Mouse (Mus musculus) stomach, postnatal 0 days (tissue): ENCODE measurements around the gene Plac9b.
"Not testable (repeated sequence)": the region's sequence is repeated elsewhere in the genome, so short reads cannot be mapped to it uniquely, and the experiment has no call there.

Experiments used
- CTCF ChIP-seq: IDR thresholded peaks from 2 replicates; pipeline ENCODE4 v1.5.1; 2016; ENCODE audit warnings: antibody characterized with exemption, low read depth, mild to moderate bottlenecking, moderate library complexity
- EP300 ChIP-seq: optimal IDR thresholded peaks from 2 replicates; pipeline ENCODE3; 2016; ENCODE audit warnings: antibody characterized with exemption

GRCm38 (mm10) chr14:26156032-26156431 lies 26.2 kb downstream of the Plac9b start:
- not testable (repeated sequence) for TF ChIP-seq CTCF, EP300
